Comparison of ENCODE assay signal across 25 mouse cellular contexts in the genomic region with DNA sequence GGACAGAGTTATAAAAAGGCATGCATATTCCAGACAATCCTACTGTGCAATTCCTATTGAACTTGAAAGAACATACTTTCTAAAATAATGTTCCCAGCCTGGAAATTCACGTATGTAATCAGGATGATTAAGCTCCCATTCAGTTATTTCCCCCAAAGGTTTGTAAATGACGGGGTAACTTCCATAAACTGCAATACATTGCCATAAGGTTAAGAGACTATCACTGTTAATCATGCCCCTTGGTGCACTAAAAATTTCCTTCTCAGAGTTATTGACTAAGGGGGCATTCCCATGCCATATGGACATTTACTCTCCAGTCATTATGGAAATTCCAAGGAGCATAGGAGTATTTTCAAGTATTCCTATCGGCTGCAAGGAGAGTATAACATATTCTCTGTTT.
DNase-seq lines count a peak whose midpoint lies in the region; ATAC-seq lines count a peak whose summit lies in the region.
"Had no signal": no experiment of that assay in that cellular context is flagged by ENCODE, and none has a peak within 500 bp of the region (broad histone marks: within the 10 kb centered on the region; RNA-seq: fewer than 3 reads in every experiment).

No protein-coding gene starts in this region.

- no peak for DNase-seq in hindbrain, embryonic 14.5 days (ENCODE audit: low spot score)
- no peak for DNase-seq in hindbrain, embryonic 11.5 days (ENCODE audit: low spot score)
- peak; percentile 5 for DNase-seq in midbrain, embryonic 14.5 days
- DNase-seq in neural tube, embryonic 10.5 days (ENCODE audit: extremely low spot score, low spot score) = no peak
- DNase-seq in retina, postnatal 1 day = no peak
- DNase-seq: adrenal gland, adult 8-10 months; adrenal gland, postnatal 25 days; cerebellum, adult 11-12 months; cerebellum, adult 8-10 months; cerebellum, postnatal 10 days; cerebellum, postnatal 36 days; gastrocnemius, postnatal 25 days; heart, adult 18-20 months; heart, postnatal 14 days; heart, postnatal 4 days had no signal

- H3K4me1 ChIP-seq in hindbrain, embryonic 14.5 days (replicated peaks; ENCODE audit: control insufficient read depth, insufficient read depth, low read length) = peaks cover 5% of the 10 kb centered on the region; the same call in 1 of the 2 replicates
- H3K4me1 ChIP-seq in hindbrain, embryonic 11.5 days (replicated peaks; ENCODE audit: control insufficient read depth, insufficient read depth, low read length) = no peaks in the 10 kb centered on the region
- H3K4me1 ChIP-seq in midbrain, embryonic 14.5 days (ENCODE audit: control insufficient read depth, insufficient read depth, low read length) = no peaks in the 10 kb centered on the region
- H3K4me1 ChIP-seq in midbrain, embryonic 13.5 days (replicated peaks) = no peaks in the 10 kb centered on the region
- H3K4me1 ChIP-seq in neural tube, embryonic 13.5 days (replicated peaks) = no peaks in the 10 kb centered on the region; the same call in 1 of the 2 replicates
- H3K4me1 ChIP-seq: embryonic facial prominence, embryonic 10.5 days; forebrain, embryonic 12.5 days; forebrain, embryonic 15.5 days; heart, embryonic 13.5 days; hindbrain, embryonic 12.5 days had no signal

- 0 out of 2 replicates have a peak overlapping the region, but pooled peaks have one; percentile 16 for H3K27ac ChIP-seq in hindbrain, embryonic 14.5 days
- H3K27ac ChIP-seq in hindbrain, embryonic 11.5 days (ENCODE audit: low read depth, low read length) = no peak overlapping the region
- H3K27ac ChIP-seq in midbrain, embryonic 14.5 days (replicated peaks; ENCODE audit: low read depth, low read length) = 0 out of 2 replicates have a peak overlapping the region, but pooled peaks have one; percentile 15
- no peak overlapping the region for H3K27ac ChIP-seq in midbrain, embryonic 13.5 days
- H3K27ac ChIP-seq in neural tube, embryonic 13.5 days (replicated peaks) = 0 out of 2 replicates have a peak overlapping the region, but pooled peaks have one; percentile 33
- H3K27ac ChIP-seq: embryonic facial prominence, embryonic 10.5 days; embryonic facial prominence, embryonic 13.5 days; forebrain, embryonic 12.5 days; forebrain, embryonic 15.5 days; heart, embryonic 13.5 days; hindbrain, embryonic 12.5 days had no signal

- no peak overlapping the region for H3K9ac ChIP-seq in hindbrain, embryonic 14.5 days
- no peak overlapping the region for H3K9ac ChIP-seq in hindbrain, embryonic 11.5 days (ENCODE audit: low read depth, low read length)
- no peak overlapping the region for H3K9ac ChIP-seq in midbrain, embryonic 14.5 days (replicated peaks; ENCODE audit: low read length)
- no peak overlapping the region for H3K9ac ChIP-seq in midbrain, embryonic 13.5 days (replicated peaks)
- no peak overlapping the region for H3K9ac ChIP-seq in neural tube, embryonic 13.5 days
- H3K9ac ChIP-seq: embryonic facial prominence, embryonic 13.5 days; forebrain, embryonic 12.5 days; forebrain, embryonic 15.5 days; heart, embryonic 13.5 days; hindbrain, embryonic 12.5 days had no signal

- no peaks in the 10 kb centered on the region for H3K27me3 ChIP-seq in hindbrain, embryonic 14.5 days (ENCODE audit: control insufficient read depth, insufficient read depth, low read length)
- no peaks in the 10 kb centered on the region for H3K27me3 ChIP-seq in hindbrain, embryonic 11.5 days (ENCODE audit: control insufficient read depth, insufficient read depth, low read length)
- H3K27me3 ChIP-seq in midbrain, embryonic 14.5 days (ENCODE audit: control insufficient read depth, insufficient read depth, low read length) = no peaks in the 10 kb centered on the region
- H3K27me3 ChIP-seq in midbrain, embryonic 13.5 days = no peaks in the 10 kb centered on the region
- H3K27me3 ChIP-seq in neural tube, embryonic 13.5 days = no peaks in the 10 kb centered on the region
- H3K27me3 ChIP-seq: embryonic facial prominence, embryonic 13.5 days; forebrain, embryonic 12.5 days; forebrain, embryonic 15.5 days; heart, embryonic 13.5 days; hindbrain, embryonic 12.5 days had no signal

- H3K4me3 ChIP-seq in hindbrain, embryonic 14.5 days (replicated peaks; ENCODE audit: low read length) = no peak overlapping the region
- no peak overlapping the region for H3K4me3 ChIP-seq in hindbrain, embryonic 11.5 days (ENCODE audit: low read depth, low read length)
- H3K4me3 ChIP-seq in midbrain, embryonic 14.5 days (replicated peaks; ENCODE audit: low read depth, low read length) = no peak overlapping the region
- no peak overlapping the region for H3K4me3 ChIP-seq in midbrain, embryonic 13.5 days (replicated peaks)
- no peak overlapping the region for H3K4me3 ChIP-seq in neural tube, embryonic 13.5 days
- H3K4me3 ChIP-seq: embryonic facial prominence, embryonic 10.5 days; embryonic facial prominence, embryonic 13.5 days; erythroblast, embryonic 14.5 days; forebrain, embryonic 12.5 days; forebrain, embryonic 15.5 days; heart, embryonic 13.5 days; hindbrain, embryonic 12.5 days had no signal

- ATAC-seq in hindbrain, embryonic 14.5 days (ENCODE audit: low FRiP score) = no peak
- no peak for ATAC-seq in hindbrain, embryonic 11.5 days (ENCODE audit: low FRiP score)
- ATAC-seq in midbrain, embryonic 14.5 days (ENCODE audit: low FRiP score, low TSS enrichment) = no peak
- ATAC-seq in midbrain, embryonic 13.5 days = no peak
- peak; percentile 50; the same call in 1 of the 2 replicates for ATAC-seq in neural tube, embryonic 13.5 days (ENCODE audit: low read depth)
- ATAC-seq: activated CD4-positive, CD25-positive, alpha-beta regulatory T cell, adult 4 months; forebrain, embryonic 15.5 days had no signal

- H3K9me3 ChIP-seq in hindbrain, embryonic 14.5 days (ENCODE audit: control insufficient read depth, low read length) = no peaks in the 10 kb centered on the region
- H3K9me3 ChIP-seq in hindbrain, embryonic 11.5 days (ENCODE audit: control insufficient read depth, low read length) = no peaks in the 10 kb centered on the region
- no peaks in the 10 kb centered on the region for H3K9me3 ChIP-seq in midbrain, embryonic 14.5 days (ENCODE audit: control insufficient read depth, low read length)
- no peaks in the 10 kb centered on the region for H3K9me3 ChIP-seq in midbrain, embryonic 13.5 days
- H3K9me3 ChIP-seq in neural tube, embryonic 13.5 days = no peaks in the 10 kb centered on the region
- H3K9me3 ChIP-seq: embryonic facial prominence, embryonic 10.5 days; embryonic facial prominence, embryonic 13.5 days; forebrain, embryonic 12.5 days; forebrain, embryonic 15.5 days; heart, embryonic 13.5 days; hindbrain, embryonic 12.5 days had no signal

- 59% methylated on average over 3 of the region's 3 CpGs for WGBS in hindbrain, embryonic 14.5 days
- 72% methylated on average over 3 of the region's 3 CpGs for WGBS in hindbrain, embryonic 11.5 days
- 57% methylated on average over 3 of the region's 3 CpGs for WGBS in midbrain, embryonic 14.5 days
- WGBS in midbrain, embryonic 13.5 days = 66% methylated on average over 3 of the region's 3 CpGs
- 45% methylated on average over 3 of the region's 3 CpGs for WGBS in neural tube, embryonic 13.5 days

- no peaks in the 10 kb centered on the region for H3K36me3 ChIP-seq in hindbrain, embryonic 14.5 days (replicated peaks; ENCODE audit: control insufficient read depth, insufficient read depth)
- no peaks in the 10 kb centered on the region for H3K36me3 ChIP-seq in hindbrain, embryonic 11.5 days (ENCODE audit: control insufficient read depth, insufficient read depth, low read length)
- H3K36me3 ChIP-seq in midbrain, embryonic 14.5 days (ENCODE audit: control insufficient read depth, insufficient read depth, low read length) = no peaks in the 10 kb centered on the region
- no peaks in the 10 kb centered on the region for H3K36me3 ChIP-seq in midbrain, embryonic 13.5 days
- H3K36me3 ChIP-seq in neural tube, embryonic 13.5 days = no peaks in the 10 kb centered on the region
- H3K36me3 ChIP-seq: embryonic facial prominence, embryonic 10.5 days; embryonic facial prominence, embryonic 13.5 days; forebrain, embryonic 12.5 days; forebrain, embryonic 15.5 days; heart, embryonic 13.5 days; hindbrain, embryonic 12.5 days had no signal

- no peak overlapping the region for H3K4me2 ChIP-seq in hindbrain, embryonic 14.5 days (replicated peaks)
- no peak overlapping the region for H3K4me2 ChIP-seq in hindbrain, embryonic 11.5 days (replicated peaks; ENCODE audit: low read depth, low read length)
- H3K4me2 ChIP-seq in midbrain, embryonic 14.5 days (ENCODE audit: low read length) = no peak overlapping the region
- H3K4me2 ChIP-seq in midbrain, embryonic 13.5 days (replicated peaks) = no peak overlapping the region
- no peak overlapping the region for H3K4me2 ChIP-seq in neural tube, embryonic 13.5 days
- H3K4me2 ChIP-seq: embryonic facial prominence, embryonic 13.5 days; forebrain, embryonic 12.5 days; forebrain, embryonic 15.5 days; heart, embryonic 13.5 days; hindbrain, embryonic 12.5 days had no signal

Comparison
In these comparisons a context has a peak if more than half of its experiments do, and no peak if none do; other contexts are left out.
1. H3K27ac ChIP-seq: peak in hindbrain, embryonic 14.5 days (single experiment), midbrain, embryonic 14.5 days (single experiment) and neural tube, embryonic 13.5 days (single experiment); none in hindbrain, embryonic 11.5 days (single experiment) and midbrain, embryonic 13.5 days (single experiment).